Mouse (Mus musculus) neural tube, embryonic 12.5 days (tissue): ENCODE data around the gene Hcls1. TPM values are rescaled to one million over a fixed set of nuclear protein-coding genes. Genes with fewer than 3 reads are reported as not detected.

ENCODE experiments used
- ATAC-seq: fragments of 200-750 bp; cut with Nextera tagmentation; 2 replicates; pipeline ENCODE4 v1.8.0; 2017; ENCODE audit warnings: low read depth, mild to moderate bottlenecking, moderate TSS enrichment, moderate library complexity; ENCODE audit not compliant: low FRiP score
- H3K27ac ChIP-seq: fragments of 300-500 bp; sonication (generic); 2 replicates; pipeline ENCODE4 v1.5.1; 2016
- H3K27me3 ChIP-seq: fragments of 300-500 bp; sonication (generic); replicated peaks from 2 replicates; pipeline ENCODE4 v1.6.1; 2016; ENCODE audit warnings: mild to moderate bottlenecking
- H3K36me3 ChIP-seq: fragments of 300-500 bp; sonication (generic); 2 replicates; pipeline ENCODE4 v1.6.1; 2016; ENCODE audit warnings: mild to moderate bottlenecking
- H3K4me1 ChIP-seq: fragments of 300-500 bp; sonication (generic); 2 replicates; pipeline ENCODE4 v1.6.1; 2016
- H3K4me2 ChIP-seq: fragments of 300-500 bp; sonication (generic); replicated peaks from 2 replicates; pipeline ENCODE4 v1.6.1; 2016; ENCODE audit warnings: mild to moderate bottlenecking
- H3K4me3 ChIP-seq: fragments of 300-500 bp; sonication (generic); 2 replicates; pipeline ENCODE4 v1.5.1; 2016
- H3K9ac ChIP-seq: fragments of 300-500 bp; sonication (generic); 2 replicates; pipeline ENCODE4 v1.6.1; 2016; ENCODE audit warnings: mild to moderate bottlenecking
- H3K9me3 ChIP-seq: fragments of 300-500 bp; sonication (generic); 2 replicates; pipeline ENCODE4 v1.6.1; 2016; ENCODE audit warnings: mild to moderate bottlenecking
- WGBS: fragments of 180-500 bp; shearing (Covaris S2); methylation state at CpG from one replicate; pipeline ENCODE4 v1.1.7; 2016; 5-methylcytosine and 5-hydroxymethylcytosine counted together
- polyA plus RNA-seq: library from polyadenylated mRNA; unstranded; fragments of >200 nt; fragmentation: Nextera tagmentation; extraction: Ambion mirVana; gene quantifications from 2 replicates; pipeline ENCODE4 v1.2.1, GENCODE M21; 2016

Gene Hcls1
- 3.2 and 3.6 TPM in 2 replicates for polyA plus RNA-seq

DNA sequence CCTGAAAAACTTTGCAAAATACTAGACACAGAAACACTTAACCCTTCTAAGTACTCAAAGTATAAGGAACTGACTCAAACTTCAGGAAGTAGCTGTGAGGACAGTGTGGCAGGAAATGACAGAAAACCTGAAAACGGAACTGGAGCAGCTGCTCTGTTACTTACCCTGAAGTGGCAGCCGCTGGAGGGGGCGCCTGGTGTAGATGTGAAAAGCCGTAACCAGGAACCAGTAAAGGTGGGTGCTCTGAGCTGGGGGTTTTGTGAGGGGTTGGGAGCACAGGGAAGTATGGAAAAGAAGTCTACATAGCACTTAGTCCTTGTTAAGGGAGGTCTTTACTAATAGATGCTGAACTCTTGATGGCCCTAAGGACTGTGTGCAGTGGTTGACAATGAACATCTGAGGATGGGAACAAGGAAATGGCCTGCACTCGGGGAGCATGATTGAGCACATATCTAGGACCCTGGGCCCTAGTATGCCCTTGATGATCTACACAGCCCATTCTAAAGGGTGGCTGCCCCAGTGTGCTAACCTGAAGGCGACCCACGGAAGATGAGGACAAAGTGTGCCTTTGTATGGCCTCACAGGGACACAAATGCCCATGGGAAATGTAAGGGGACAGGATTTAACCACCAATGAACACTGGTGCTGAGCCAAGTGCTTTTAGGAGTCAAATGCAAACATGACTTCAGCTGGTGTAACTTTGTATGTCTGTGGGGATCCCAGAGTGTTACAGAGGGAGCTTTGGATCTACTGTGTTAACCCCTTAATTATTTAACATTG is at the start of gene Hcls1:
Gene Hcls1, plus strand, starts transcription at position 143 of the 780 bp plus-strand sequence.
- no peak within 1 kb of the TSS for H3K9ac ChIP-seq
- H3K4me2 ChIP-seq = no peak within 1 kb of the TSS
- no peak within 1 kb of the TSS for H3K27ac ChIP-seq
- H3K27me3 ChIP-seq = no peaks in the 10 kb centered on the region
- H3K36me3 ChIP-seq = peaks cover 27% of the 10 kb centered on the region
- no peak for ATAC-seq
- WGBS = 76% methylated on average over 7 of the region's 7 CpGs
- no peak within 1 kb of the TSS for H3K4me3 ChIP-seq
- H3K4me1 ChIP-seq = no peaks in the 10 kb centered on the region
- no peaks in the 10 kb centered on the region for H3K9me3 ChIP-seq

- no peak overlapping the region for H3K4me3 ChIP-seq
- WGBS = 94% methylated on average over 11 of the region's 11 CpGs
- H3K4me1 ChIP-seq = peaks cover 6% of the 10 kb centered on the region; the same call in 1 of the 2 replicates
- no peak overlapping the region for H3K4me2 ChIP-seq
- H3K9me3 ChIP-seq = no peaks in the 10 kb centered on the region
- ATAC-seq = no peak
- H3K9ac ChIP-seq = no peak overlapping the region
- no peaks in the 10 kb centered on the region for H3K27me3 ChIP-seq
- H3K27ac ChIP-seq = no peak overlapping the region
- H3K36me3 ChIP-seq = peaks cover 15% of the 10 kb centered on the region
These were observed 48.9 kb upstream of the Hcls1 start for GRCm38 (mm10) chr16:36885912-36886311.

- H3K4me2 ChIP-seq = no peak overlapping the region
- H3K36me3 ChIP-seq = peaks cover 29% of the 10 kb centered on the region
- no peak overlapping the region for H3K4me3 ChIP-seq
- H3K9me3 ChIP-seq = no peaks in the 10 kb centered on the region
- H3K27ac ChIP-seq = no peak overlapping the region
- H3K27me3 ChIP-seq = no peaks in the 10 kb centered on the region
- H3K9ac ChIP-seq = no peak overlapping the region
- H3K4me1 ChIP-seq = peaks cover 5% of the 10 kb centered on the region; the same call in 1 of the 2 replicates
- 93% methylated on average over 5 of the region's 5 CpGs for WGBS
- no peak for ATAC-seq
These were observed 47.2 kb upstream of the Hcls1 start for GRCm38 (mm10) chr16:36887546-36887945.

DNA sequence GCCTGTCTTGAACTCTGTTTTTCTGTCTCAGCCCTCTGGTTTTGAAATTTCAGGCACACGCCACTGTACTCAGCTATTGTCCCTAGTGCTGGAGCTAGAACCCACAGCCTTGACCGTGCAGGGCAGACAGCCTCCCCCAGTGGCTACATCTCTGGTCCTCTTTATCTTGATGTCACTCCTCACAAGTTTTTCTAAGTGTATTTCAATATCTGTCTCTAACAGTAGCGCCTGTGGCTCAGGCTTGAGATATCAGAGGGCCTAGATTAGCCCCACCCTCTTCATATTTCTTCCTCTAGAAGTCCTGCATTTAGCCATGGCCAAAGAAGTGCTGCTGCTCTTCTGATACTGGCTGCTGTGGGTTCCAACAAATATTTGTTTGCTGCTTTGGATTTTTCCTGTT is 44.2 kb upstream of the Hcls1 start:
- no peaks in the 10 kb centered on the region for H3K27me3 ChIP-seq
- ATAC-seq = no peak
- H3K9ac ChIP-seq = no peak overlapping the region
- 96% methylated on average over 3 of the region's 3 CpGs for WGBS
- H3K36me3 ChIP-seq = peaks cover 53% of the 10 kb centered on the region
- no peaks in the 10 kb centered on the region for H3K9me3 ChIP-seq
- no peaks in the 10 kb centered on the region for H3K4me1 ChIP-seq
- no peak overlapping the region for H3K27ac ChIP-seq
- no peak overlapping the region for H3K4me3 ChIP-seq
- H3K4me2 ChIP-seq = no peak overlapping the region

DNA sequence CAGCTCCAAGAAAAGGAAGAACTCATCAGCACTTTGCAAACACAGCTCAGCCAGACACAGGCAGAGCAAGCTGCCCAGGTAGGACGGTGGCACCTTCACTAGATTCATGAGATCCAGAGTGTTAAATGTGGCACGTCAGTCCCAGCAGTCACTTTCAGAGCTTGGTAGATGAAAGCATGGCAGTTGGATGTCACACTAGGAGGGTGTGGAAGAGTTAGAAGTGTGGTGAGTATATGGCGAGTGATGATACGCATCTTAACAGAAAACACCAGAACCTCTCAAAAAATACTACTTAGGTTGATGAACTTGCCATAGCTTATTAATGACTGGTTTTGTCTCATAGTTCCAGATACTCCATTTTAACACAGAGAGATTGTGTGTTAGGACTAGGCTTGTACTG is 43.4 kb upstream of the Hcls1 start:
- ATAC-seq = no peak
- no peak overlapping the region for H3K9ac ChIP-seq
- H3K36me3 ChIP-seq = peaks cover 58% of the 10 kb centered on the region

DNA sequence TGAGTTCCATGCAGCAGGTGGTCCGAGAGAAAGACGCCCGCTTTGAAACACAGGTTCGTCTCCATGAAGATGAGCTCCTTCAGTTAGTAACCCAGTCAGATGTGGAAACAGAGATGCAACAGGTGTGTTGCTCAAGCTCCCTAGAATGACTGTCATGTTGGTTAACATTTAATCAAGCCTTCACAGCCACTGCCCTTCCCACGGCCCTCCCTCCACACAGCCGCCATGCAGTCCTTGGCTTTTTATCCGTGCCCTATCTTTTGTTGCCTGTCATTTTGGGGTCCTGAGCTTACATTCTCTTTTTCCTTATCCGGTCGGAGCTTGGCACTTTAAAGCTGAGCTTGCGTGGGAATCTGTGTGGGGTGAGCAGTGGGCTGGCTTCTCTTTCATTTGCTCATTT is 41.5 kb upstream of the Hcls1 start:
- no peak for ATAC-seq
- Histone ChIP-seq H3K27ac (no peak overlapping the region), H3K27me3 (no peaks in the 10 kb centered on the region), H3K9me3 (no peaks in the 10 kb centered on the region), H3K9ac (no peak overlapping the region), H3K36me3 (peaks cover 65% of the 10 kb centered on the region), H3K4me1 (no peaks in the 10 kb centered on the region), H3K4me3 (no peak overlapping the region), H3K4me2 (no peak overlapping the region)
- 90% methylated on average over 10 of the region's 10 CpGs for WGBS

More for the DNA sequence above, 43.4 kb upstream of the Hcls1 start:
- H3K4me2 ChIP-seq = no peak overlapping the region
- no peaks in the 10 kb centered on the region for H3K4me1 ChIP-seq
- no peak overlapping the region for H3K27ac ChIP-seq
- H3K9me3 ChIP-seq = no peaks in the 10 kb centered on the region
- 93% methylated on average over 4 of the region's 4 CpGs for WGBS
- H3K27me3 ChIP-seq = no peaks in the 10 kb centered on the region
- H3K4me3 ChIP-seq = no peak overlapping the region

DNA sequence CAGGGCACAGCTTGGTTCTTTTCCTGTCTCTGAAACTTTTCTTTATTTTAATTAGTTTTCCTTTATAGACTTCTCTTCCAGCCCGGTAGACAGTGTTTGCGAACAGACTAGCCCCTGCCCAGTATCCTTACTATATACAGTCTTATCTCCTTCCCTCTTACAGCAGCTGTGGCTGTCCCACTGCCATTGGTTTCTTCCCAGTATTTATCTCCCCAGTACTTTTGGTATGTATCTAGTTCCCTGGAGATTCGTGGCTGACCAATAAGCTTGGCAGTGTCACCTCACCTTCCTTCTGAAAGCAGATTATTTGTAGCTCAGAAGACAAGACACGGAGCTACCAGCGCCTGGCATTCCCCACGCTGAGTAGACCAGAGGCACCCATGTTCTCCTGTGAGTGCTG is 38.1 kb upstream of the Hcls1 start:
- H3K36me3 ChIP-seq = peaks cover 71% of the 10 kb centered on the region
- WGBS = 94% methylated on average over 6 of the region's 6 CpGs
- no peak overlapping the region for H3K4me3 ChIP-seq
- no peak overlapping the region for H3K27ac ChIP-seq
- no peak for ATAC-seq
- no peaks in the 10 kb centered on the region for H3K9me3 ChIP-seq
- H3K4me1 ChIP-seq = no peaks in the 10 kb centered on the region
- no peaks in the 10 kb centered on the region for H3K27me3 ChIP-seq
- no peak overlapping the region for H3K4me2 ChIP-seq
- no peak overlapping the region for H3K9ac ChIP-seq

DNA sequence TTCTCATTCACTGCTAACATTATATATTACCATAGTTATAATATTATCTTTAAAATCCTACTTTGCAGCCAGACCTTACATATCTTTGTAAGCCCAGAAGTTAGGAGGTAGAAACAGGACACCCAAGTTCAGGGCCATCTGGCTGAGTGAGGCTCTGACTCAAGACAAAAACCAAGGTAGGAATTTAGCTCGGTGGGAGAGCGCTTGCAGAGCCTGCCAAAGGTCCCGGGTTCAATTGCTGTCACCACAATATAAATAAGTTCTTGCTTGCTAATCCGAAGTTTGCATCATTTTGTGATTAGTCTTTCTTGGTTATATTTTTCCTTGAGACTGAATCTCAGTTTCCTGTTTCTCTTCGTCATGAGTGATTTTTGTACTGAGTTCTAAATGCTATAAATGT is 31.6 kb upstream of the Hcls1 start:
- Histone ChIP-seq H3K9me3 (no peaks in the 10 kb centered on the region), H3K27ac (no peak overlapping the region), H3K27me3 (no peaks in the 10 kb centered on the region), H3K4me1 (no peaks in the 10 kb centered on the region), H3K4me2 (no peak overlapping the region), H3K36me3 (peaks cover 53% of the 10 kb centered on the region), H3K4me3 (no peak overlapping the region), H3K9ac (no peak overlapping the region)
- 93% methylated on average over 5 of the region's 5 CpGs for WGBS
- no peak for ATAC-seq

GRCm38 (mm10) chr16:36911909-36912308 is 22.9 kb upstream of the Hcls1 start:
- Histone ChIP-seq H3K27me3 (no peaks in the 10 kb centered on the region), H3K4me1 (no peaks in the 10 kb centered on the region), H3K36me3 (peaks cover 69% of the 10 kb centered on the region), H3K27ac (no peak overlapping the region), H3K9ac (no peak overlapping the region), H3K9me3 (no peaks in the 10 kb centered on the region), H3K4me3 (no peak overlapping the region), H3K4me2 (no peak overlapping the region)
- WGBS = 89% methylated on average over 10 of the region's 10 CpGs
- ATAC-seq = no peak

GRCm38 (mm10) chr16:36912311-36912710 is 22.5 kb upstream of the Hcls1 start:
- Histone ChIP-seq H3K4me1 (no peaks in the 10 kb centered on the region), H3K9ac (no peak overlapping the region), H3K4me2 (no peak overlapping the region), H3K9me3 (no peaks in the 10 kb centered on the region), H3K4me3 (no peak overlapping the region), H3K36me3 (peaks cover 71% of the 10 kb centered on the region), H3K27ac (no peak overlapping the region), H3K27me3 (no peaks in the 10 kb centered on the region)
- ATAC-seq = no peak
- WGBS = 94% methylated on average over 13 of the region's 13 CpGs

DNA sequence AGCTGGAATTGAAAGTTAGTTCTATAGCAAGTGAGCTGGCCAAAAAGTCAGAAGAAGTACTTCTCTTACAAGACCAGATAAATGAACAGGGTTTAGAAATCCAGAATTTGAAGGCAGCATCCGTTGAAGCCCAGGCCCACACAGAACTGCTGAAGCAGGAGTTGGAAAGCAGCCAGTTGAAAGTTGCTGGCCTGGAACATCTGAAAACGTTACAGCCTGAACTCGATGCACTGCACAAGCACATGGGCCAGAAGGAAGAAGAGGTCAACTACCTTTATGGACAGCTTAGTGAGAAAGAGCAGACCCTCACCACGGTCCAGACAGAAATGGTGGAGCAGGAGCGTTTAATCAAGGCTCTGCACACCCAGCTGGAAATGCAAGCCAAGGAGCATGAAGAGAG is 20.6 kb upstream of the Hcls1 start:
- H3K4me1 ChIP-seq = no peaks in the 10 kb centered on the region
- no peak for ATAC-seq
- H3K9ac ChIP-seq = no peak overlapping the region
- no peak overlapping the region for H3K4me3 ChIP-seq
- 92% methylated on average over 5 of the region's 5 CpGs for WGBS
- H3K27ac ChIP-seq = no peak overlapping the region
- no peak overlapping the region for H3K4me2 ChIP-seq
- no peaks in the 10 kb centered on the region for H3K9me3 ChIP-seq
- no peaks in the 10 kb centered on the region for H3K27me3 ChIP-seq
- H3K36me3 ChIP-seq = peaks cover 75% of the 10 kb centered on the region

GRCm38 (mm10) chr16:36918505-36918904 is 16.3 kb upstream of the Hcls1 start:
- 92% methylated on average over 10 of the region's 10 CpGs for WGBS
- H3K4me1 ChIP-seq = no peaks in the 10 kb centered on the region
- no peak for ATAC-seq
- no peak overlapping the region for H3K9ac ChIP-seq
- no peaks in the 10 kb centered on the region for H3K27me3 ChIP-seq
- peaks cover 61% of the 10 kb centered on the region for H3K36me3 ChIP-seq
- H3K4me3 ChIP-seq = no peak overlapping the region
- no peak overlapping the region for H3K4me2 ChIP-seq
- no peaks in the 10 kb centered on the region for H3K9me3 ChIP-seq
- H3K27ac ChIP-seq = no peak overlapping the region

DNA sequence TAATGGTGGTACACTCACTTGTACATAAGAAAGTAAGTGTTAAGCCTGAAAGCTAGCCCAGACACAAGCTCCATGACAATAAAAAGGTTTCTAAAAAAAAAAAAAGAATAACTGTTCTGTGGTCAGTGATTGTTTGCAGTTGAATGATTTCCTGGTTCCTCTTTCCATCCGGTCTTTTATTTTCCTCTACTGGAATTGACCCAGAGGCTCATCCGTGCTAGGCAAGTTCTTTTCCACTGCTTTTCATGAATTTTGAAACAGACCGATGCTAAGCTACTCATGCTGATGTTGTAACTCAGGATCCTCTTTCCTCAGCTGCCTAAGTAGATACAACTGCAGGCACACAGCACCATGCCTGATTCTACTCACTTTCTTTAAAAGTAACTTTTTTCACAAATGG is 14.4 kb upstream of the Hcls1 start:
- Histone ChIP-seq H3K9me3 (no peaks in the 10 kb centered on the region), H3K36me3 (peaks cover 52% of the 10 kb centered on the region), H3K27me3 (no peaks in the 10 kb centered on the region), H3K9ac (no peak overlapping the region), H3K4me3 (no peak overlapping the region), H3K4me2 (no peak overlapping the region), H3K4me1 (no peaks in the 10 kb centered on the region), H3K27ac (no peak overlapping the region)
- ATAC-seq = no peak
- 92% methylated on average over 3 of the region's 3 CpGs for WGBS
